Mouse (Mus musculus): ENCODE measurements around the gene Slc16a7.

DNA sequence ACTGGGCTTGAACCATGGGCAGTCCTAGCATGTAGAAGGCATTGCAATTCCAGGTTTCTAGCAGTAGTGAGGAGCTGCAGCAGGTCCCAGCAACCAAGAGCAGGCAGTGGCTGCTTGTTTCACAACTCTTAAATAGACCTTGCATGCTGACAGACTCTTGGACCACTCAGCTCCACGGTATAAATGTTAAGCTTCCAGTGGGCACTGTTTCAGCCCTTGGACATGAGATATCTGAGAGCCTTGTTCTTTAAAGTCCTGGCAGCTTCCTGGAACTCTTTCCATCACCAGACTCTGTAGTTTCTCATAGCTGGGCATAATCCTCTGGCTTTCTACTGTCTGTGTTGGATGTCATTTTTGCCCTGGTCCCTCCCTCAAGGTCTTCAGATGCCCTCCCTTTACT lies 43.7 kb downstream of the Slc16a7 start:
- TF ChIP-seq CTCF (IDR thresholded peaks at IDR 0.05; ENCODE audit: low read depth) (no peak), EP300 (optimal IDR thresholded peaks at IDR 0.05) (no peak)
